Mouse (Mus musculus) embryonic fibroblast, embryonic 13.5 days (primary cell): ENCODE measurements around the gene Mgat5.

Experiments
- CTCF ChIP-seq: IDR thresholded peaks from 2 replicates; pipeline ENCODE4 v1.5.1; 2011; ENCODE audit warnings: mild to moderate bottlenecking, control low read depth, low read length, moderate library complexity, borderline replicate concordance; ENCODE audit not compliant: insufficient read depth
- POLR2A ChIP-seq: IDR thresholded peaks from 2 replicates; pipeline ENCODE4 v1.6.1; 2011; ENCODE audit warnings: low read depth, mild to moderate bottlenecking, control low read depth, low read length, moderate library complexity

DNA sequence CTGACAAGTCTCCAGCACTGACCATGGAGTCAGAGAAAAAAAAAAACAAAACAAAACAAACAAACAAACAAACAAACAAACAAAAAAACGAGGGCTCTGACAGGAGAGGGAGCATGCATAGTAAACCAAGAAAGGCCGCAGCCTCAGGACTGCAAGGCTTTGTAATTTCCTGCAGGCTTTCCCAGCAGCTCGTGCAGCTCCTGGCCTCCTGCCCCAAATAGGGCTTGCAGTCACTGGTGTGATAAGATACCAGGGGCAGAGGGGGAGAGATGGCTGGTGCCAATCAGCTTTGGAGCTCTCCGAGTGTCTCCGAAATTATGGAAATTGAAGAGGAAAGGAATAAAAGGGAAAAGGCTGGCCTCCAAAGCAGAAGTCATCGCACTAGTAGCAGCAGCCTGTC, 260.5 kb downstream of the Mgat5 start:
- TF ChIP-seq POLR2A, result no peak
- TF ChIP-seq CTCF, result no peak
